ENCODE assay signal across 11 mouse cellular contexts in the genomic region with DNA sequence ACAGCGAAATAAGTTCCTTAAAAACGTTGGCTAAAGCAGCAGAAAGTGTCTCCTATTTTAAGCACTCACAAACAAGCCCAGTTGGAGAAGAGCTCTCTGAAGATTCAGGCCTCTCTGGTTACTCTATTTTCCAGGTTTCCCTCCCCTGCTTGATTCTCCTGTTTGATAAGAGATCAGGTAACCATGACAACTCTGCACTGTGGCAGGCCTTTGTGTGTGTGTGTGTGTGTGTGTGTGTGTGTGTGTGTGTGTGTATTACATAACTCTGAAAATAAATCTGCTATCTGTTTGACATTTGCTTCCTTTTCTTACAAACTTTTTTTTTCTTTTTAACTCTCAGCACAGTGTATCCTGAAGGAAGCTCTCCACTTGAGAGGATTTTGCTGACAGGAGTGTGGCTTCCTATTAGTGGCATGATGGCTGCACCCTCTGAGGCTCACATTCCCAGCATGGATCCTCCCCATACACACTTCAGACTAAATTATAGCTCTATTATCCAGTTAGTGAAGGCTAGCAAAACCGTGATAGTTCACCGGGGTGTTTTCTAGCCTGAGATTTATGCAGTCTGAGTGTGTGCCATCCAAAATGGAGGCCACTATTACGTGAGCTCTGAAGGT.
DNase-seq lines count a peak whose midpoint lies in the region; ATAC-seq and TF ChIP-seq lines count a peak whose summit lies in the region.
"Had no signal": no experiment of that assay in that cellular context is flagged by ENCODE, and none has a peak within 500 bp of the region (broad histone marks: within the 10 kb centered on the region; RNA-seq: fewer than 3 reads in every experiment).

No protein-coding gene starts in this region.

- no peak overlapping the region for H3K4me3 ChIP-seq in kidney, embryonic 15.5 days (replicated peaks)
- no peak overlapping the region for H3K4me3 ChIP-seq in forebrain, embryonic 14.5 days (ENCODE audit: low read depth, low read length)
- H3K4me3 ChIP-seq in midbrain, embryonic 11.5 days (ENCODE audit: low read depth, low read length): no peak overlapping the region
- H3K4me3 ChIP-seq in cerebellum, adult 2 months (replicated peaks; ENCODE audit: insufficient read depth, low read depth, low read length): no peak overlapping the region
- H3K4me3 ChIP-seq: heart, embryonic 13.5 days had no signal

- no peak overlapping the region for H3K4me2 ChIP-seq in kidney, embryonic 15.5 days
- H3K4me2 ChIP-seq in forebrain, embryonic 14.5 days (ENCODE audit: low read length): no peak overlapping the region
- no peak overlapping the region for H3K4me2 ChIP-seq in midbrain, embryonic 11.5 days
- H3K4me2 ChIP-seq: heart, embryonic 13.5 days; liver, embryonic 11.5 days had no signal

- H3K27me3 ChIP-seq in kidney, embryonic 15.5 days: no peaks in the 10 kb centered on the region
- no peaks in the 10 kb centered on the region for H3K27me3 ChIP-seq in forebrain, embryonic 14.5 days (replicated peaks; ENCODE audit: control insufficient read depth, insufficient read depth, low read length)
- no peaks in the 10 kb centered on the region for H3K27me3 ChIP-seq in midbrain, embryonic 11.5 days (ENCODE audit: control insufficient read depth, insufficient read depth, low read length)
- H3K27me3 ChIP-seq in cerebellum, adult 2 months (ENCODE audit: control insufficient read depth, insufficient read depth, low read length): no peaks in the 10 kb centered on the region
- H3K27me3 ChIP-seq: heart, embryonic 13.5 days had no signal

- H3K27ac ChIP-seq in kidney, embryonic 15.5 days: peak overlapping the region; percentile 60; the same call in 1 of the 2 replicates
- no peak overlapping the region for H3K27ac ChIP-seq in forebrain, embryonic 14.5 days (ENCODE audit: low read depth, low read length)
- H3K27ac ChIP-seq in midbrain, embryonic 11.5 days (ENCODE audit: low read depth, low read length): no peak overlapping the region
- H3K27ac ChIP-seq in cerebellum, adult 2 months (ENCODE audit: insufficient read depth, low read length): no peak overlapping the region
- H3K27ac ChIP-seq: heart, embryonic 13.5 days had no signal

- peak; percentile 70 for ATAC-seq in kidney, embryonic 15.5 days (replicated peaks; ENCODE audit: low FRiP score)
- peak; percentile 11 for ATAC-seq in forebrain, embryonic 14.5 days
- ATAC-seq in midbrain, embryonic 11.5 days (ENCODE audit: low FRiP score): peak; percentile 70

- 49% methylated on average over 5 of the region's 5 CpGs for WGBS in kidney, embryonic 15.5 days
- 55% methylated on average over 5 of the region's 5 CpGs for WGBS in forebrain, embryonic 14.5 days
- WGBS in midbrain, embryonic 11.5 days: 53% methylated on average over 5 of the region's 5 CpGs
- WGBS in cerebellum, adult 2 months: 45% methylated on average over 5 of the region's 5 CpGs

- TF ChIP-seq POLR2A in cerebellum, adult 2 months (IDR thresholded peaks at IDR 0.05; ENCODE audit: borderline replicate concordance, insufficient read depth, low read length): no peak

- H3K36me3 ChIP-seq in kidney, embryonic 15.5 days: no peaks in the 10 kb centered on the region
- H3K36me3 ChIP-seq in forebrain, embryonic 14.5 days (ENCODE audit: control insufficient read depth, insufficient read depth, low read length): no peaks in the 10 kb centered on the region
- no peaks in the 10 kb centered on the region for H3K36me3 ChIP-seq in midbrain, embryonic 11.5 days (ENCODE audit: control insufficient read depth, insufficient read depth, low read length)
- H3K36me3 ChIP-seq: heart, embryonic 13.5 days had no signal

- DNase-seq in kidney, adult 11 months: no peak
- peak; percentile 28 for DNase-seq in adrenal gland, postnatal 14 days
- peak; percentile 57 for DNase-seq in forebrain, embryonic 14.5 days (ENCODE audit: low spot score)
- DNase-seq in midbrain, embryonic 11.5 days (ENCODE audit: low spot score, missing footprints): peak; percentile 85
- DNase-seq in cerebellum, adult 2 months: no peak
- no peak for DNase-seq in kidney, postnatal 14 days
- DNase-seq in right cerebral cortex, postnatal 4 days: no peak
- DNase-seq: kidney, postnatal 25 days had no signal

- no peak for TF ChIP-seq CTCF in cerebellum, adult 2 months (IDR thresholded peaks at IDR 0.05; ENCODE audit: borderline replicate concordance, insufficient read depth, low read depth, low read length)

- no peak overlapping the region for H3K9ac ChIP-seq in kidney, embryonic 15.5 days
- no peak overlapping the region for H3K9ac ChIP-seq in forebrain, embryonic 14.5 days (ENCODE audit: low read length)
- H3K9ac ChIP-seq in midbrain, embryonic 11.5 days (ENCODE audit: low read length): no peak overlapping the region
- H3K9ac ChIP-seq: heart, embryonic 13.5 days had no signal

- H3K4me1 ChIP-seq in kidney, embryonic 15.5 days: peaks cover 7% of the 10 kb centered on the region
- H3K4me1 ChIP-seq in forebrain, embryonic 14.5 days (ENCODE audit: control insufficient read depth, insufficient read depth, low read length): no peaks in the 10 kb centered on the region; the same call in 1 of the 2 replicates
- H3K4me1 ChIP-seq in midbrain, embryonic 11.5 days (ENCODE audit: control insufficient read depth, insufficient read depth, low read length): no peaks in the 10 kb centered on the region; the same call in 1 of the 2 replicates
- no peaks in the 10 kb centered on the region for H3K4me1 ChIP-seq in cerebellum, adult 2 months (ENCODE audit: control insufficient read depth, insufficient read depth, low read length)
- H3K4me1 ChIP-seq: heart, embryonic 13.5 days had no signal

- no peaks in the 10 kb centered on the region for H3K9me3 ChIP-seq in kidney, embryonic 15.5 days (replicated peaks)
- no peaks in the 10 kb centered on the region for H3K9me3 ChIP-seq in forebrain, embryonic 14.5 days (replicated peaks; ENCODE audit: control insufficient read depth, low read length)
- no peaks in the 10 kb centered on the region for H3K9me3 ChIP-seq in midbrain, embryonic 11.5 days (ENCODE audit: control insufficient read depth, low read length)
- H3K9me3 ChIP-seq: heart, embryonic 13.5 days had no signal

Comparison
In these comparisons a context has a peak if more than half of its experiments do, and no peak if none do; other contexts are left out.
1. ATAC-seq: peak in every context shown above with its lines; median percentile 70 in kidney, embryonic 15.5 days; 70 in midbrain, embryonic 11.5 days; 11 in forebrain, embryonic 14.5 days.
2. DNase-seq: peak in adrenal gland, postnatal 14 days (single experiment), forebrain, embryonic 14.5 days (single experiment) and midbrain, embryonic 11.5 days (single experiment); none in kidney, adult 11 months (single experiment), cerebellum, adult 2 months (0 of 2), kidney, postnatal 14 days (single experiment) and right cerebral cortex, postnatal 4 days (single experiment).